In the genomic region with DNA sequence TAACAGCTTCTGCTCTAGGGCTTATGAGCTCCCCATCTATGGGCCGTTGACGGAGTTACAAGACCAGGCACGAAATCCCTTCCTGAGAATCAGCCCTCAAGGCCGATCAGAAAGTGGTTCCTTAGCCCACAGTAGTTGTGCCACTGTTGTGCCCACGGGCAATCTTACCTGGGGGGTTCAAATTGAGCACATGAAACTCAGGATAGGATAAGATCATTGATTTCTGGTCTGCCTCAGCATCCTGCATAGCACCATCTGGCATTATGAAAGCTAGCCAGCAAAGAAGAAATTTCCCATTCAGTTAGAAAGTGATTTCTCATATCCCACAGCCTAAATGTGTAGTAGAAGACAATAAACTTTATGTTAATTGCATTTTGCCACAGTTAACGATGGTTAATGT, we compare ENCODE assay signal across 22 mouse cellular contexts.
"Had no signal": no experiment of that assay in that cellular context is flagged by ENCODE, and none has a peak within 500 bp of the region (broad histone marks: within the 10 kb centered on the region; RNA-seq: fewer than 3 reads in every experiment).

No protein-coding gene starts in this region.

- H3K27ac ChIP-seq: kidney, embryonic 15.5 days; limb, embryonic 13.5 days; liver, embryonic 12.5 days; liver, embryonic 15.5 days; lung, embryonic 15.5 days; macrophage; midbrain, embryonic 12.5 days; midbrain, embryonic 15.5 days; neural tube, embryonic 12.5 days; neural tube, embryonic 15.5 days had no signal

- H3K4me3 ChIP-seq: kidney, embryonic 15.5 days; limb, embryonic 10.5 days; limb, embryonic 13.5 days; liver, embryonic 12.5 days; liver, embryonic 15.5 days; lung, embryonic 15.5 days; midbrain, embryonic 12.5 days; midbrain, embryonic 15.5 days; neural tube, embryonic 12.5 days; neural tube, embryonic 15.5 days; stomach, embryonic 15.5 days had no signal

- DNase-seq: kidney, adult 8-10 months; kidney, postnatal 14 days; kidney, postnatal 4 days; liver; lung, adult 18-20 months; right cerebral cortex, adult 18-20 months; right cerebral cortex, postnatal 14 days; spleen, adult 18-20 months; thymus, adult 18-20 months; thymus, postnatal 36 days had no signal
